Mouse (Mus musculus): ENCODE measurements around the gene Brms1.

Brms1 gene

GRCm38 (mm10) chr19:5093481-5094242 is 52.5 kb downstream of the Brms1 start:
- DNase-seq: no peak

DNA sequence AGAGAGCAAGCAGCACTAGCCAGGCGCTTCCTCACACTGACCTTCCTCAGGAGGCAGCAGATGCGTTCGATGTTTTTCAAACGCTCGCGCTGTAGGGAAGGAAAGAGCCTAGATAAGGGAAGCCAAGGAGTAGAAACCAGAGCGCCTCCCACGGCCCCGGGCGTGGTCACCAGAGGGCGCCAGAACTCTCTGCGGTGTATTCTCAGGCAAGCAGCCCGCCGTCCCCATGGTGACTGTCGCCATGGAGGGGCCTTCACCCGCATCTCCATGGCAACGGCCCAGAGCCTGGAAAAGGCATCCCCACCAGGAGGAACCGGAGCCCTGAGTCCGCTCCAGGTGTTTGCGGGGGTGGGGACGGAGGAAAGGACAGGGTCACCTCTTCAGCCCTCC is 53.1 kb downstream of the Brms1 start:
- DNase-seq: peak; percentile 97

GRCm38 (mm10) chr19:5094746-5095417 is 53.7 kb downstream of the Brms1 start:
- no peak for DNase-seq

DNA sequence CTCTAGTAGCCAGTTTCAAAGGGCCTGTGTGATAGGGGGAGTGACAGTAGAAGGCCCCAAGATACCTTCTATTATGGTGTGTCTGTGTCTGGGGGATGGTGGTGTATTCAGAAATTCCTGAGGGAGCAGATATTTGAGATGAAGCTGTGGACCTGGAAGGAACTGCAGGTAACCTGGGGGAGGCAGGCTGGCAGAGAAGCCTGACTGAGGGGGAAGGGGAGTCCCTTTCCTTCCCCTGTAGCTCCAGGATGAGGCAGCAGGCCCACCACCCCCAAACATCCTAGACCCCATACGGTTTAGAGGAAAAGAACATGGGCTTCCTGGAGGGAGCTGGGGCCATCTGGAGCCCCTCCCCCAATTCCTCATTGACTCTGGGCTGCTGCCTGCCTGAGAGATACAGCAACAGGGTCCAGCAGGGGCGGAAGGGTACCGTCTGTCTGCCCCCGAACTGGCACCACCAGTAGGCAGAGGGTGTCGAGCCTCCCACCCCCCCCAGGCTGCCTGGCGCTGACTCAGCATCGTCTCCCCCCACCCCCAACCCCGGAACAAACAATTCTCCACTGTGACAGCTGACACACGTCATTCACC is 54.8 kb downstream of the Brms1 start:
- peak; percentile 40 for DNase-seq

GRCm38 (mm10) chr19:5097521-5098362 is 56.6 kb downstream of the Brms1 start:
- peak; percentile 51 for DNase-seq

DNA sequence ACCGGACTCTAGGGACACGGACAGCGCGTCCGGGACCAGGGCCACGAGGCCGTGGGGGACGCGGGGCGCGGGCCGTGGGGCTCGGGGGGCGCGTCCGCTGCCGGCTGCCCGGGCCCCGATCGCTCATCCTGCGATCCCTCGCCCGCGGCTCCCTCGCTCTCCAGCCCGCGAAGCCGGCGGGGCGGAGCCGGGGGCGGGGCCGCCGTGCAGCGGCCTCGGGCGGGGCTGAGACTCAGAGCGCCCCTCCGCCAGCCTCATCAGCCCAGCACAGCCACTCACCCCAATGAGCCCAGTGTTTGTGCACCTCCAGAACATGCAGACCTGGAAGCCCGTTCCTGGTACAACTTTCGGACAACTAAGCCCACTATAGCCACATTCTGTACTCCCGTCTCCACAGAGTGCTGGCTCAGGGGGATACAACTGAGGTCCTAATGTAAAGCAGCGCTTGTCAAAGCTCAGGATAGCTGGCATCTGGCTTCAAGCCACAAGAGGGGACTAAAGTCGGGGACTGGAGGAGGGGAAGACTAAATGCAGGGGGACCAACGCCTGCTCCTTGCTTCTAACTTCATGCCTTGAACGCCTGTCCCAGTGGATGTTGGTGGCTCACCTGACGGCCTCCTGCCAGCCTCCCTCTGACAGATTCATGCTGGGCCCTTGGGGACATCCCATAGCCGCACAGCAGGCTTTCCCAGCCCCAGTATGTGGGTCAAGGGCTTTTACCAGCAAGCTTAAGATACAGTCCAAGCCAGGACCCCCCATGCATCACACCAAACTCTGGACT is 57.4 kb downstream of the Brms1 start, which contains the start of gene Cnih2:
TSS of gene Cnih2 (minus strand) at position 159 of the 781 bp plus-strand sequence.
- DNase-seq: peak; percentile 79
